Mouse (Mus musculus) embryonic facial prominence, embryonic 13.5 days (tissue): ENCODE measurements around the gene Sdha. TPM values are rescaled to one million over a fixed set of nuclear protein-coding genes. Genes with fewer than 3 reads are reported as not detected.

Experiments used
- ATAC-seq: fragments of 200-750 bp; cut with Nextera tagmentation; 2 replicates; pipeline ENCODE4 v1.8.0; 2017; ENCODE audit warnings: low read depth; ENCODE audit not compliant: insufficient number of reproducible peaks, insufficient read depth, low FRiP score, low TSS enrichment
- H3K27ac ChIP-seq: fragments of 300-500 bp; sonication (generic); 2 replicates; pipeline ENCODE4 v1.5.1; 2015; ENCODE audit warnings: moderate library complexity, mild to moderate bottlenecking, inconsistent platforms
- H3K27me3 ChIP-seq: fragments of 300-500 bp; sonication (generic); 2 replicates; pipeline ENCODE4 v1.6.1; 2015; ENCODE audit warnings: mild to moderate bottlenecking, inconsistent platforms
- H3K36me3 ChIP-seq: fragments of 300-500 bp; sonication (generic); 2 replicates; pipeline ENCODE4 v1.6.1; 2015; ENCODE audit warnings: mild to moderate bottlenecking, inconsistent platforms
- H3K4me1 ChIP-seq: fragments of 300-500 bp; sonication (generic); 2 replicates; pipeline ENCODE4 v1.6.1; 2015; ENCODE audit warnings: inconsistent platforms
- H3K4me2 ChIP-seq: fragments of 300-500 bp; sonication (generic); 2 replicates; pipeline ENCODE4 v1.6.1; 2015; ENCODE audit warnings: moderate library complexity, mild to moderate bottlenecking, inconsistent platforms
- H3K4me3 ChIP-seq: fragments of 300-500 bp; sonication (generic); 2 replicates; pipeline ENCODE4 v1.5.1; 2015; ENCODE audit warnings: mild to moderate bottlenecking, inconsistent platforms
- H3K9ac ChIP-seq: fragments of 300-500 bp; sonication (generic); 2 replicates; pipeline ENCODE4 v1.6.1; 2015; ENCODE audit warnings: mild to moderate bottlenecking, inconsistent platforms
- H3K9me3 ChIP-seq: fragments of 300-500 bp; sonication (generic); 2 replicates; pipeline ENCODE4 v1.6.1; 2016; ENCODE audit warnings: inconsistent platforms
- WGBS: fragments of 180-500 bp; shearing (Covaris S2); methylation state at CpG from one replicate; pipeline ENCODE4 v1.1.7; 2015; ENCODE audit warnings: mixed read lengths; 5-methylcytosine and 5-hydroxymethylcytosine counted together
- polyA plus RNA-seq: library from polyadenylated mRNA; unstranded; fragments of >200 nt; fragmentation: Nextera tagmentation; extraction: Ambion mirVana; gene quantifications from 2 replicates; pipeline ENCODE4 v1.2.1, GENCODE M21; 2015

Gene Sdha
- polyA plus RNA-seq, 1 experiment from 2014 or later: 238 TPM

- no peak for ATAC-seq
- H3K4me1 ChIP-seq: no peaks in the 10 kb centered on the region
- no peaks in the 10 kb centered on the region for H3K27me3 ChIP-seq
- H3K4me3 ChIP-seq: no peak overlapping the region
- H3K27ac ChIP-seq: no peak overlapping the region
- 95% methylated on average over 13 of the region's 13 CpGs for WGBS
- no peaks in the 10 kb centered on the region for H3K9me3 ChIP-seq
- peaks cover 65% of the 10 kb centered on the region for H3K36me3 ChIP-seq
- no peak overlapping the region for H3K4me2 ChIP-seq
- H3K9ac ChIP-seq: no peak overlapping the region
Observed at GRCm38 (mm10) chr13:74356491-74356890, 6.4 kb upstream of the Sdha start.

- H3K4me2 ChIP-seq: peak overlapping the region; percentile 81
- no peaks in the 10 kb centered on the region for H3K27me3 ChIP-seq
- WGBS: 1% methylated on average over 15 of the region's 15 CpGs
- H3K36me3 ChIP-seq: peaks cover 21% of the 10 kb centered on the region
- peak overlapping the region; percentile 84; the same call in 1 of the 2 replicates for H3K27ac ChIP-seq
- peak overlapping the region; percentile 93 for H3K9ac ChIP-seq
- H3K9me3 ChIP-seq: no peaks in the 10 kb centered on the region
- H3K4me3 ChIP-seq: peak overlapping the region; percentile 76
- no peak for ATAC-seq
- H3K4me1 ChIP-seq: peaks cover 21% of the 10 kb centered on the region
Observed at GRCm38 (mm10) chr13:74350435-74350906, 391 bp upstream of the Sdha start.

- ATAC-seq: no peak
- no peak overlapping the region for H3K9ac ChIP-seq
- peaks cover 68% of the 10 kb centered on the region for H3K36me3 ChIP-seq
- 60% methylated on average over 3 of the region's 3 CpGs for WGBS
- H3K27me3 ChIP-seq: no peaks in the 10 kb centered on the region
- H3K9me3 ChIP-seq: no peaks in the 10 kb centered on the region
- no peak overlapping the region for H3K4me2 ChIP-seq
- no peak overlapping the region for H3K4me3 ChIP-seq
- H3K4me1 ChIP-seq: no peaks in the 10 kb centered on the region
- H3K27ac ChIP-seq: no peak overlapping the region
Observed at GRCm38 (mm10) chr13:74341036-74341435, 9.0 kb downstream of the Sdha start.

GRCm38 (mm10) chr13:74329321-74329720, 20.8 kb downstream of the Sdha start:
- Histone ChIP-seq H3K9me3 (no peaks in the 10 kb centered on the region), H3K4me1 (peaks cover 5% of the 10 kb centered on the region; the same call in 1 of the 2 replicates), H3K4me3 (no peak overlapping the region), H3K36me3 (peaks cover 74% of the 10 kb centered on the region), H3K27me3 (no peaks in the 10 kb centered on the region), H3K9ac (no peak overlapping the region), H3K27ac (peak overlapping the region; percentile 74), H3K4me2 (no peak overlapping the region)
- ATAC-seq: no peak

- peak; percentile 100 for ATAC-seq
- Histone ChIP-seq H3K27me3 (no peaks in the 10 kb centered on the region), H3K4me2 (peak within 1 kb of the TSS; percentile 69), H3K4me1 (peaks cover 10% of the 10 kb centered on the region), H3K9me3 (no peaks in the 10 kb centered on the region), H3K36me3 (peaks cover 33% of the 10 kb centered on the region), H3K9ac (peak within 1 kb of the TSS; percentile 91), H3K4me3 (peak within 1 kb of the TSS; percentile 77), H3K27ac (peak within 1 kb of the TSS; percentile 77)
- WGBS: under 1% methylated on average over 36 of the region's 36 CpGs
Observed at GRCm38 (mm10) chr13:74317170-74317849, 32.8 kb downstream of the Sdha start, which contains the start of gene Pdcd6. Gene Pdcd6 (minus strand): TSS chr13:74317580.

GRCm38 (mm10) chr13:74316789-74317169, 33.3 kb downstream of the Sdha start:
- peak overlapping the region; percentile 91 for H3K9ac ChIP-seq

GRCm38 (mm10) chr13:74316386-74316785, 33.7 kb downstream of the Sdha start:
- Histone ChIP-seq H3K4me2 (peak overlapping the region; percentile 69), H3K4me1 (peaks cover 10% of the 10 kb centered on the region), H3K27ac (peak overlapping the region; percentile 77; the same call in 1 of the 2 replicates), H3K36me3 (peaks cover 24% of the 10 kb centered on the region), H3K9me3 (no peaks in the 10 kb centered on the region), H3K27me3 (no peaks in the 10 kb centered on the region), H3K9ac (peak overlapping the region; percentile 91), H3K4me3 (peak overlapping the region; percentile 77)
- no peak for ATAC-seq
- 25% methylated on average over 4 of the region's 4 CpGs for WGBS

More at GRCm38 (mm10) chr13:74316789-74317169, 33.3 kb downstream of the Sdha start:
- Histone ChIP-seq H3K27me3 (no peaks in the 10 kb centered on the region), H3K36me3 (peaks cover 28% of the 10 kb centered on the region), H3K27ac (peak overlapping the region; percentile 77), H3K4me2 (peak overlapping the region; percentile 69), H3K9me3 (no peaks in the 10 kb centered on the region), H3K4me3 (peak overlapping the region; percentile 77), H3K4me1 (peaks cover 10% of the 10 kb centered on the region)
- ATAC-seq: no peak
- WGBS: 2% methylated on average over 15 of the region's 15 CpGs

- no peak for ATAC-seq
- Histone ChIP-seq H3K27ac (no peak overlapping the region), H3K27me3 (no peaks in the 10 kb centered on the region), H3K36me3 (peaks cover 24% of the 10 kb centered on the region), H3K9me3 (no peaks in the 10 kb centered on the region), H3K4me1 (peaks cover 10% of the 10 kb centered on the region), H3K4me2 (no peak overlapping the region), H3K4me3 (no peak overlapping the region), H3K9ac (no peak overlapping the region)
- 92% methylated on average over 3 of the region's 3 CpGs for WGBS
Observed at GRCm38 (mm10) chr13:74314616-74315015, 35.5 kb downstream of the Sdha start.

GRCm38 (mm10) chr13:74305780-74306179, 44.3 kb downstream of the Sdha start:
- Histone ChIP-seq H3K4me2 (no peak overlapping the region), H3K4me1 (no peaks in the 10 kb centered on the region), H3K9ac (no peak overlapping the region), H3K27ac (no peak overlapping the region), H3K27me3 (no peaks in the 10 kb centered on the region), H3K4me3 (no peak overlapping the region), H3K36me3 (peaks cover 88% of the 10 kb centered on the region), H3K9me3 (no peaks in the 10 kb centered on the region)
- ATAC-seq: no peak
- WGBS: 92% methylated on average over 1 of the region's 1 CpGs

- H3K4me3 ChIP-seq: no peak overlapping the region
- no peak overlapping the region for H3K27ac ChIP-seq
- no peaks in the 10 kb centered on the region for H3K27me3 ChIP-seq
- H3K9ac ChIP-seq: no peak overlapping the region
- H3K9me3 ChIP-seq: no peaks in the 10 kb centered on the region
- no peaks in the 10 kb centered on the region for H3K4me1 ChIP-seq
- no peak overlapping the region for H3K4me2 ChIP-seq
- 87% methylated on average over 6 of the region's 6 CpGs for WGBS
- ATAC-seq: no peak
- peaks cover 84% of the 10 kb centered on the region for H3K36me3 ChIP-seq
Observed at GRCm38 (mm10) chr13:74305380-74305779, 44.7 kb downstream of the Sdha start.

GRCm38 (mm10) chr13:74302050-74303037, 47.7 kb downstream of the Sdha start:
- Histone ChIP-seq H3K36me3 (peaks cover 55% of the 10 kb centered on the region), H3K27me3 (no peaks in the 10 kb centered on the region), H3K4me1 (no peaks in the 10 kb centered on the region), H3K9ac (no peak overlapping the region), H3K27ac (no peak overlapping the region), H3K4me2 (no peak overlapping the region), H3K4me3 (no peak overlapping the region), H3K9me3 (no peaks in the 10 kb centered on the region)
- WGBS: 82% methylated on average over 10 of the region's 10 CpGs
- ATAC-seq: no peak
